Mouse (Mus musculus) kidney, postnatal 0 days (tissue): ENCODE measurements at regions not wholly inside any gene's neighbourhood (a gene's known extent, or its start where the extent isn't known, plus 50 kb on each side); places are given as distances from the start of the nearest gene placed in this dataset.

Source experiments
- ATAC-seq: fragments of 200-750 bp; cut with Nextera tagmentation; replicated peaks from 2 replicates; pipeline ENCODE4 v1.8.0; 2017; ENCODE audit warnings: low read depth, moderate number of reproducible peaks, moderate TSS enrichment, moderate library complexity; ENCODE audit not compliant: low FRiP score
- DNase-seq: peaks from one replicate; pipeline ENCODE4 v3.0.0-alpha.2; 2016; ENCODE audit warnings: low spot score
- H3K27ac ChIP-seq: fragments of 300-500 bp; sonication (generic); 2 replicates; pipeline ENCODE4 v1.5.1; 2014; ENCODE audit warnings: mild to moderate bottlenecking
- H3K27me3 ChIP-seq: fragments of 300-500 bp; sonication (generic); 2 replicates; pipeline ENCODE4 v1.6.1; 2014; ENCODE audit warnings: low read length, mixed read lengths; ENCODE audit not compliant: insufficient read depth
- H3K36me3 ChIP-seq: fragments of 300-500 bp; sonication (generic); 2 replicates; pipeline ENCODE4 v1.6.1; 2014; ENCODE audit warnings: low read length, mixed read lengths; ENCODE audit not compliant: insufficient read depth
- H3K4me1 ChIP-seq: fragments of 300-500 bp; sonication (generic); replicated peaks from 2 replicates; pipeline ENCODE4 v1.6.1; 2014; ENCODE audit warnings: antibody characterized with exemption, low read length, mixed read lengths; ENCODE audit not compliant: insufficient read depth
- H3K4me2 ChIP-seq: fragments of 300-500 bp; sonication (generic); 2 replicates; pipeline ENCODE4 v1.6.1; 2014; ENCODE audit warnings: mild to moderate bottlenecking, low read length, moderate library complexity, mixed read lengths
- H3K4me3 ChIP-seq: fragments of 300-500 bp; sonication (generic); replicated peaks from 2 replicates; pipeline ENCODE4 v1.5.1; 2014; ENCODE audit warnings: low read depth, low read length
- H3K9ac ChIP-seq: fragments of 300-500 bp; sonication (generic); 2 replicates; pipeline ENCODE4 v1.6.1; 2014; ENCODE audit warnings: low read depth, low read length
- H3K9me3 ChIP-seq: fragments of 300-500 bp; sonication (generic); replicated peaks from 2 replicates; pipeline ENCODE4 v1.6.1; 2016; ENCODE audit warnings: low read length, inconsistent platforms, mixed read lengths
- CTCF ChIP-seq: IDR thresholded peaks from 2 replicates; pipeline ENCODE4 v1.5.1; 2016; ENCODE audit warnings: antibody characterized with exemption, low read depth, mild to moderate bottlenecking, moderate library complexity
- WGBS: fragments of 180-500 bp; shearing (Covaris S2); extraction: QIAGEN DNeasy Blood & Tissue Kit; methylation state at CpG from one replicate; pipeline ENCODE4 v1.1.7; 2014; 5-methylcytosine and 5-hydroxymethylcytosine counted together

DNA sequence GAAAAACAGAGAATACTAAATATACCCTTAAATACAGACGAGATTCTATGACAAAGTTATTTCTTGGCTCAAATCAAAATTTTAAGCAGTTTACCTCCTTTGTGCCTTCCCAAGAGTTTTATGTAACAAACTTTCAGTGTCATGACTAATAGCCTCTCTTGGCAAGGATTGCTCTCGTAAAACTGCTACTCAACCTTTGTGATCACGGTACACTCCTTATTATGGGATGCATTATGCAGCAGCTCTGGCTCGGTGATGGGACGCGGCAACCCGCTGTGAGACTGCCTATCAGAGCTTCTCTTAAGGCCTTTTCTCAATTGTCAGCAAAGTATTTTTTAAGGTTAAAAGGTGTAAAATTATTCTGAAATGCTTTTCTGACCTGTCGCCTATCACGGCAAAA lies 59.8 kb upstream of the Spaca7 start:
- Histone ChIP-seq H3K36me3 (no peaks in the 10 kb centered on the region), H3K9me3 (no peaks in the 10 kb centered on the region), H3K4me2 (no peak overlapping the region), H3K27me3 (no peaks in the 10 kb centered on the region), H3K4me1 (no peaks in the 10 kb centered on the region), H3K27ac (no peak overlapping the region), H3K4me3 (no peak overlapping the region), H3K9ac (no peak overlapping the region)
- ATAC-seq (no peak), DNase-seq (peak; percentile 58)
- no peak for TF ChIP-seq CTCF
- 53% methylated on average over 9 of the region's 9 CpGs for WGBS

DNA sequence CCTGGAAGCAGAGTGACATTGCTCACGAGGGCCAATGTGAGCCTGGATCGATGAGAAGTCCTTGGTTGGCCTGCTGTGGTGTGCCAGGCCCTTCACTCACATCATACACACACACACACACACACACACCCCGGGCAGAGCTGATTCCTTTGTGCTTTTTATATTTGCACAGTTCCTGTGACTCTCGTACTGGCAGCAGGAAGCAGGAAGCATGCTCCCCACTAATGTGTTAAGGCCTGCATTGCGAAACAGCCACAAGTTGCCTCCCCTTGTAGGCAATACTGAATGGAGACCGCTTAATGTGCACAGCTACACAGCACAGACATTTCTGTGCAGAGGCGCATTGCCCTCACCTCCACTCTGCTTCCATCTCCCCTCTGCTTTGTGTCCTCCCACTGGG lies 58.7 kb upstream of the Spaca7 start:
- Histone ChIP-seq H3K9me3 (no peaks in the 10 kb centered on the region), H3K9ac (no peak overlapping the region), H3K4me1 (no peaks in the 10 kb centered on the region), H3K36me3 (no peaks in the 10 kb centered on the region), H3K4me3 (no peak overlapping the region), H3K27me3 (no peaks in the 10 kb centered on the region), H3K27ac (no peak overlapping the region), H3K4me2 (no peak overlapping the region)
- ATAC-seq (no peak), DNase-seq (no peak)
- no peak for TF ChIP-seq CTCF
- 76% methylated on average over 7 of the region's 7 CpGs for whole genome bisulfite sequencing

GRCm38 (mm10) chr8:12521636-12522035 lies 51.2 kb upstream of the Spaca7 start:
- ATAC-seq (no peak), DNase-seq (no peak)
- Histone ChIP-seq H3K4me1 (no peaks in the 10 kb centered on the region), H3K27me3 (no peaks in the 10 kb centered on the region), H3K4me3 (no peak overlapping the region), H3K9me3 (no peaks in the 10 kb centered on the region), H3K9ac (no peak overlapping the region), H3K27ac (no peak overlapping the region), H3K4me2 (no peak overlapping the region), H3K36me3 (no peaks in the 10 kb centered on the region)
- TF ChIP-seq CTCF: no peak
- WGBS: 39% methylated on average over 9 of the region's 9 CpGs
